Mouse (Mus musculus) myocyte (in vitro differentiated cells): ENCODE data around the gene Nup54.

Experiments used
- E2F4 ChIP-seq: IDR thresholded peaks from one replicate; pipeline ENCODE4 v1.6.1; 2011; ENCODE audit warnings: mild to moderate bottlenecking, control low read depth, moderate library complexity; ENCODE audit not compliant: insufficient read depth
- MAX ChIP-seq: IDR thresholded peaks from one replicate; pipeline ENCODE4 v1.6.1; 2011; ENCODE audit warnings: low read depth, mild to moderate bottlenecking, control low read depth
- MYOD1 ChIP-seq, 3 experiments: IDR thresholded peaks; one replicate each; pipeline ENCODE4 v1.6.1; 2011; ENCODE audit warnings: control low read depth in 2 of 3, low read depth in 2 of 3, mild to moderate bottlenecking in 2 of 3, moderate library complexity in 1 of 3; ENCODE audit not compliant: insufficient read length in 2 of 3, control insufficient read depth in 1 of 3
- POLR2A ChIP-seq: IDR thresholded peaks from one replicate; pipeline ENCODE4 v1.6.1; 2011; ENCODE audit warnings: low read depth, mild to moderate bottlenecking, control low read depth, moderate library complexity; ENCODE audit not compliant: insufficient read length
- POLR2AphosphoS2 ChIP-seq: IDR thresholded peaks from one replicate; pipeline ENCODE4 v1.6.1; 2011; ENCODE audit warnings: low read depth, control low read depth; ENCODE audit not compliant: insufficient read length
- REST ChIP-seq: IDR thresholded peaks from one replicate; pipeline ENCODE4 v1.6.1; 2011; ENCODE audit warnings: mild to moderate bottlenecking, control low read depth, moderate library complexity; ENCODE audit not compliant: insufficient read depth, insufficient read length
- SRF ChIP-seq: IDR thresholded peaks from one replicate; pipeline ENCODE4 v1.6.1; 2011; ENCODE audit warnings: low read depth; ENCODE audit not compliant: control insufficient read depth, insufficient read length
- TCF3 ChIP-seq: IDR thresholded peaks from one replicate; pipeline ENCODE4 v1.6.1; 2011; ENCODE audit warnings: low read depth, control low read depth; ENCODE audit not compliant: insufficient read length
- USF1 ChIP-seq: IDR thresholded peaks from one replicate; pipeline ENCODE4 v1.6.1; 2011; ENCODE audit warnings: low read depth, mild to moderate bottlenecking, control low read depth, moderate library complexity

DNA sequence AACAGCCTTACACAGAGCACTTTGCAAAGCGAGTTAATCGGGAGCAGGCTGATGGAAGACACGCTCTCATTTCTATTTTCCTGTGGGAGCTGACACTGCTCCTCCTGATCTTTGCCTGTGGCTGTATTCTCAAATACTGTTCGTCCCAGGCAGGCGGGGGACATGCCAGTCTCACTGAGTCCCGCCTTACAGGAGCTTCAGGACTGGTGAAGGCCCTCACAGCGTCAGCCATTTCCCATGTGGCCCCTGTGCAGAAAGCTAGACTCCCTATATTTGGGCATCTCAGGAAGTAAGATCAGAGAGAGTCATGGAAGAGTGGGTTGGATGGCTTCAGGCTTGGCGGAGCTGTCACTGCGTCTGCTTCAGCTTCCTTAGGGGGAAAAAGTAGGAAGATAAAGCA lies 32.2 kb downstream of the Nup54 start:
- TF ChIP-seq MYOD1 (IDR thresholded peaks at IDR 0.05; ENCODE audit: control insufficient read depth in 1 of 3, insufficient read length in 2 of 3, low read depth in 2 of 3) (no peak), MAX (no peak), POLR2A (no peak), REST (no peak), E2F4 (no peak), SRF (no peak), POLR2AphosphoS2 (no peak), TCF3 (no peak), USF1 (no peak)
